Comparison of ENCODE assay signal across 8 mouse cellular contexts in genomic region chr11:5837251-5838246, GRCm38 (mm10). TPM values are rescaled to one million over a fixed set of nuclear protein-coding genes. Genes with fewer than 3 reads are reported as not detected.
DNase-seq lines count a peak whose midpoint lies in the region; ATAC-seq and TF ChIP-seq lines count a peak whose summit lies in the region.

Polm (minus strand) TSS chr11:5838016.

- peak; percentile 41; the same call in 1 of the 2 replicates for TF ChIP-seq CTCF in G1E (IDR thresholded peaks at IDR 0.05; ENCODE audit: low read depth, low read length)
- TF ChIP-seq CTCF in layer of hippocampus, adult 2 months (conservative IDR thresholded peaks at IDR 0.05), result peak; percentile 82
- TF ChIP-seq CTCF in lung, embryonic 14.5 days (IDR thresholded peaks at IDR 0.05; ENCODE audit: low read depth), result peak; percentile 82
- 0 out of 2 replicates have a peak, but pooled peaks have one; percentile 15 for TF ChIP-seq CTCF in olfactory bulb, adult 2 months (IDR thresholded peaks at IDR 0.05; ENCODE audit: insufficient read depth, low read depth, low read length)
- peak; percentile 58; the same call in 1 of the 2 replicates for TF ChIP-seq CTCF in thymus, adult 2 months (IDR thresholded peaks at IDR 0.05; ENCODE audit: borderline replicate concordance, control insufficient read depth, extremely low read depth, insufficient read depth, low read length, poor library complexity)

- ATAC-seq in G1E (ENCODE audit: extremely low read depth, insufficient number of reproducible peaks, low FRiP score, poor library complexity, severe bottlenecking), result peak; percentile 98
- peak; percentile 95 for ATAC-seq in forebrain, embryonic 16.5 days
- peak; percentile 99 for ATAC-seq in lung, embryonic 14.5 days (ENCODE audit: insufficient read depth)

- H3K27ac ChIP-seq in forebrain, embryonic 16.5 days (ENCODE audit: low read length), result peak within 1 kb of the TSS; percentile 77
- H3K27ac ChIP-seq in layer of hippocampus, adult 2 months, result peak within 1 kb of the TSS; percentile 91
- peak within 1 kb of the TSS; percentile 83 for H3K27ac ChIP-seq in lung, embryonic 14.5 days (ENCODE audit: low read depth)
- 0 out of 2 replicates have a peak within 1 kb of the TSS, but pooled peaks have one; percentile 4 for H3K27ac ChIP-seq in olfactory bulb, adult 2 months (ENCODE audit: insufficient read depth, low read depth, low read length)
- peak within 1 kb of the TSS; percentile 77 for H3K27ac ChIP-seq in thymus, adult 2 months (ENCODE audit: control insufficient read depth, insufficient read depth, low read length)

- peaks cover 39% of the 10 kb centered on the region for H3K36me3 ChIP-seq in G1E (replicated peaks)
- H3K36me3 ChIP-seq in forebrain, embryonic 16.5 days (ENCODE audit: control insufficient read depth, insufficient read depth), result no peaks in the 10 kb centered on the region
- peaks cover 8% of the 10 kb centered on the region; the same call in 1 of the 2 replicates for H3K36me3 ChIP-seq in lung, embryonic 14.5 days (ENCODE audit: insufficient read depth)
- no peaks in the 10 kb centered on the region for H3K36me3 ChIP-seq in thymus, adult 2 months (ENCODE audit: control insufficient read depth, insufficient read depth, low read length)

- TF ChIP-seq POLR2A in olfactory bulb, adult 2 months (IDR thresholded peaks at IDR 0.05; ENCODE audit: insufficient read depth, low read depth, low read length), result peak; percentile 41; the same call in 1 of the 2 replicates
- peak; percentile 52 for TF ChIP-seq POLR2A in thymus, adult 2 months (IDR thresholded peaks at IDR 0.05; ENCODE audit: control insufficient read depth, extremely low read depth, insufficient read depth, low read length, poor library complexity)

- no peaks in the 10 kb centered on the region for H3K9me3 ChIP-seq in G1E (replicated peaks)
- H3K9me3 ChIP-seq in forebrain, embryonic 16.5 days (ENCODE audit: control insufficient read depth, low read length), result no peaks in the 10 kb centered on the region
- H3K9me3 ChIP-seq in lung, embryonic 14.5 days (ENCODE audit: low read depth, low read length), result no peaks in the 10 kb centered on the region

- DNase-seq in G1E (ENCODE audit: low spot score), result peak; percentile 97
- DNase-seq in cerebellum, adult 18-20 months, result peak; percentile 96 to 97
- DNase-seq in heart, postnatal 36 days, result peak; percentile 89 to 92
- peak; percentile 80 to 90 for DNase-seq in layer of hippocampus, adult 2 months (ENCODE audit: low spot score in 2 of 2)
- peak; percentile 99 for DNase-seq in lung, embryonic 14.5 days
- DNase-seq in thymus, adult 2 months, result peak; percentile 84

- under 1% methylated on average over 63 of the region's 63 CpGs for WGBS in forebrain, embryonic 16.5 days
- under 1% methylated on average over 63 of the region's 63 CpGs for WGBS in lung, embryonic 14.5 days
- under 1% methylated on average over 63 of the region's 63 CpGs for WGBS in olfactory bulb, adult 2 months
- under 1% methylated on average over 63 of the region's 63 CpGs for WGBS in thymus, adult 2 months

- H3K4me2 ChIP-seq in forebrain, embryonic 16.5 days (ENCODE audit: low read length), result peak within 1 kb of the TSS; percentile 72
- peak within 1 kb of the TSS; percentile 94 for H3K4me2 ChIP-seq in lung, embryonic 14.5 days

- peak within 1 kb of the TSS; percentile 93 for H3K4me3 ChIP-seq in G1E (ENCODE audit: low read depth, low read length)
- peak within 1 kb of the TSS; percentile 64 for H3K4me3 ChIP-seq in forebrain, embryonic 16.5 days (replicated peaks; ENCODE audit: low read length)
- H3K4me3 ChIP-seq in layer of hippocampus, adult 2 months, result peak within 1 kb of the TSS; percentile 84
- peak within 1 kb of the TSS; percentile 71 for H3K4me3 ChIP-seq in lung, embryonic 14.5 days (ENCODE audit: low read depth, low read length)
- H3K4me3 ChIP-seq in olfactory bulb, adult 2 months (ENCODE audit: insufficient read depth, low read depth, low read length), result peak within 1 kb of the TSS; percentile 54
- H3K4me3 ChIP-seq in thymus, adult 2 months (ENCODE audit: control insufficient read depth, insufficient read depth, low read length), result peak within 1 kb of the TSS; percentile 77

- intact Hi-C loops in heart, postnatal 36 days (cut with DNase I), result loop anchor here (2.0 to 5.0 kb wide), 3 partner anchors 39 to 50 kb away; partner anchors contain the start of gene Dbnl

- H3K9ac ChIP-seq in forebrain, embryonic 16.5 days (replicated peaks; ENCODE audit: low read depth, low read length), result peak within 1 kb of the TSS; percentile 71
- H3K9ac ChIP-seq in lung, embryonic 14.5 days, result peak within 1 kb of the TSS; percentile 79

- H3K4me1 ChIP-seq in G1E (ENCODE audit: insufficient read depth, low read depth, low read length), result peaks cover 15% of the 10 kb centered on the region
- H3K4me1 ChIP-seq in forebrain, embryonic 16.5 days (replicated peaks; ENCODE audit: control insufficient read depth, insufficient read depth, low read length), result peaks cover 5% of the 10 kb centered on the region; the same call in 1 of the 2 replicates
- H3K4me1 ChIP-seq in lung, embryonic 14.5 days (ENCODE audit: insufficient read depth), result no peaks in the 10 kb centered on the region
- peaks cover 27% of the 10 kb centered on the region for H3K4me1 ChIP-seq in olfactory bulb, adult 2 months (ENCODE audit: control insufficient read depth, insufficient read depth, low read length)
- H3K4me1 ChIP-seq in thymus, adult 2 months (replicated peaks; ENCODE audit: control insufficient read depth, insufficient read depth, low read length), result peaks cover 13% of the 10 kb centered on the region

- no peaks in the 10 kb centered on the region for H3K27me3 ChIP-seq in G1E (ENCODE audit: insufficient read depth, low read length)
- H3K27me3 ChIP-seq in forebrain, embryonic 16.5 days (replicated peaks; ENCODE audit: control insufficient read depth, insufficient read depth, low read length), result no peaks in the 10 kb centered on the region
- no peaks in the 10 kb centered on the region for H3K27me3 ChIP-seq in lung, embryonic 14.5 days (ENCODE audit: insufficient read depth, low read length)
- no peaks in the 10 kb centered on the region for H3K27me3 ChIP-seq in thymus, adult 2 months (ENCODE audit: control insufficient read depth, insufficient read depth, low read length)

RNA-seq across cellular contexts. Expression of gene Polm, which starts in this region (rescaled TPM):
- total RNA-seq in G1E (2014; fragmentation: Nextera tagmentation) (32.1 and 38.3 TPM in 2 replicates), G1E (2017) (15.4 and 16.6 TPM in 2 replicates)
- 38.2 and 48.7 TPM in 2 replicates for polyA plus RNA-seq in G1E (2012)
- 8.7 and 8.8 TPM in 2 replicates for polyA plus RNA-seq in forebrain, embryonic 16.5 days (2015; fragmentation: Nextera tagmentation; extraction: Ambion mirVana)
- total RNA-seq in heart, postnatal 36 days (2021), result 1 to 10 TPM; 2.7 to 3.1 TPM
- total RNA-seq in layer of hippocampus, adult 2 months (2021), result 10 to 100 TPM; 14.1 to 15.5 TPM
- 6.8 and 7.7 TPM in 2 replicates for polyA plus RNA-seq in lung, embryonic 14.5 days (2014; fragmentation: Nextera tagmentation; extraction: Ambion mirVana)
- polyA plus RNA-seq in olfactory bulb, adult 2 months (2012; ENCODE audit: insufficient read depth, insufficient read length, low replicate concordance, missing spikeins), result not detected in 2 replicates
- 56.8 and 63.9 TPM in 2 replicates for polyA plus RNA-seq in thymus, adult 2 months (2012; rRNA removed)

Comparison
In these comparisons a context has a peak if more than half of its experiments do, and no peak if none do; other contexts are left out.
1. Peak in every context shown above with its lines: DNase-seq, ATAC-seq, H3K4me3 ChIP-seq and H3K27ac ChIP-seq.
2. CTCF ChIP-seq: peak in every context shown above with its lines; median percentile 82 in layer of hippocampus, adult 2 months; 82 in lung, embryonic 14.5 days; 58 in thymus, adult 2 months; 41 in G1E; 15 in olfactory bulb, adult 2 months.
3. H3K27ac ChIP-seq: peak in every context shown above with its lines; median percentile 91 in layer of hippocampus, adult 2 months; 83 in lung, embryonic 14.5 days; 77 in forebrain, embryonic 16.5 days; 77 in thymus, adult 2 months; 4 in olfactory bulb, adult 2 months.